Mouse (Mus musculus): Measurements from ENCODE around the gene Specc1.

GRCm38 (mm10) chr11:62029171-62029570 is 72.6 kb downstream of the Specc1 start:
- TF ChIP-seq CTCF (IDR thresholded peaks at IDR 0.05; ENCODE audit: low read depth, low read length) (no peak), POLR2A (IDR thresholded peaks at IDR 0.05; ENCODE audit: borderline replicate concordance, low read depth, low read length) (no peak)
